Mouse (Mus musculus) heart, embryonic 16.5 days (tissue): ENCODE results near the gene Pa2g4. TPM values are rescaled to one million over a fixed set of nuclear protein-coding genes. Genes with fewer than 3 reads are reported as not detected.
A peak's percentile ranks its signal among the peaks of the same experiment; 100 is the strongest.

ENCODE experiments used
- ATAC-seq: fragments of 200-750 bp; cut with Nextera tagmentation; replicated peaks from 2 replicates; pipeline ENCODE4 v1.8.0; 2017; ENCODE audit warnings: moderate number of reproducible peaks; ENCODE audit not compliant: insufficient read depth, low FRiP score; ENCODE audit errors: extremely low read depth
- H3K27ac ChIP-seq: fragments of 300-500 bp; sonication (generic); 2 replicates; pipeline ENCODE4 v1.5.1; 2014; ENCODE audit warnings: mild to moderate bottlenecking, low read length, control low read depth, moderate library complexity
- H3K27me3 ChIP-seq: fragments of 300-500 bp; sonication (generic); 2 replicates; pipeline ENCODE4 v1.6.1; 2014; ENCODE audit warnings: low read length, mixed read lengths; ENCODE audit not compliant: control insufficient read depth, insufficient read depth
- H3K36me3 ChIP-seq: fragments of 300-500 bp; sonication (generic); 2 replicates; pipeline ENCODE4 v1.6.1; 2014; ENCODE audit not compliant: control insufficient read depth, insufficient read depth
- H3K4me1 ChIP-seq: fragments of 300-500 bp; sonication (generic); 2 replicates; pipeline ENCODE4 v1.6.1; 2014; ENCODE audit warnings: low read length, mixed read lengths; ENCODE audit not compliant: control insufficient read depth, insufficient read depth
- H3K4me2 ChIP-seq: fragments of 300-500 bp; sonication (generic); 2 replicates; pipeline ENCODE4 v1.6.1; 2014; ENCODE audit warnings: low read depth, mild to moderate bottlenecking, control low read depth, low read length
- H3K4me3 ChIP-seq: fragments of 300-500 bp; sonication (generic); 2 replicates; pipeline ENCODE4 v1.5.1; 2014; ENCODE audit warnings: mild to moderate bottlenecking, control low read depth, low read length
- H3K9ac ChIP-seq: fragments of 300-500 bp; sonication (generic); 2 replicates; pipeline ENCODE4 v1.6.1; 2014; ENCODE audit warnings: low read length, control low read depth
- H3K9me3 ChIP-seq: fragments of 300-500 bp; sonication (generic); replicated peaks from 2 replicates; pipeline ENCODE4 v1.6.1; 2016; ENCODE audit warnings: low read length; ENCODE audit not compliant: control insufficient read depth
- WGBS: fragments of 180-500 bp; shearing (Covaris S2); extraction: QIAGEN DNeasy Blood & Tissue Kit; methylation state at CpG from one replicate; pipeline ENCODE4 v1.1.7; 2014; 5-methylcytosine and 5-hydroxymethylcytosine counted together
- polyA plus RNA-seq: library from polyadenylated mRNA; unstranded; fragments of >200 nt; fragmentation: Nextera tagmentation; extraction: Ambion mirVana; gene quantifications from 2 replicates; pipeline ENCODE4 v1.2.1, GENCODE M21; 2015

The Pa2g4 gene
- polyA plus RNA-seq, 1 experiment from 2014 or later, result 150 TPM

GRCm38 (mm10) chr10:128586546-128586945, 20.8 kb upstream of the Pa2g4 start:
- Histone ChIP-seq H3K36me3 (no peaks in the 10 kb centered on the region), H3K9me3 (no peaks in the 10 kb centered on the region), H3K27me3 (peaks cover 7% of the 10 kb centered on the region; the same call in 1 of the 2 replicates), H3K27ac (no peak overlapping the region), H3K4me2 (no peak overlapping the region), H3K4me1 (peaks cover 7% of the 10 kb centered on the region), H3K9ac (peak overlapping the region; percentile 23; the same call in 1 of the 2 replicates), H3K4me3 (no peak overlapping the region)
- 28% methylated on average over 1 of the region's 1 CpGs for WGBS
- ATAC-seq, result no peak

GRCm38 (mm10) chr10:128584386-128584785, 18.6 kb upstream of the Pa2g4 start:
- H3K4me2 ChIP-seq, result peak overlapping the region; percentile 56
- WGBS, result 19% methylated on average over 4 of the region's 4 CpGs
- H3K9ac ChIP-seq, result no peak overlapping the region
- H3K27me3 ChIP-seq, result peaks cover 7% of the 10 kb centered on the region; the same call in 1 of the 2 replicates
- no peak for ATAC-seq
- no peaks in the 10 kb centered on the region for H3K9me3 ChIP-seq
- H3K4me1 ChIP-seq, result peaks cover 7% of the 10 kb centered on the region
- H3K4me3 ChIP-seq, result no peak overlapping the region
- H3K27ac ChIP-seq, result no peak overlapping the region
- H3K36me3 ChIP-seq, result no peaks in the 10 kb centered on the region

DNA sequence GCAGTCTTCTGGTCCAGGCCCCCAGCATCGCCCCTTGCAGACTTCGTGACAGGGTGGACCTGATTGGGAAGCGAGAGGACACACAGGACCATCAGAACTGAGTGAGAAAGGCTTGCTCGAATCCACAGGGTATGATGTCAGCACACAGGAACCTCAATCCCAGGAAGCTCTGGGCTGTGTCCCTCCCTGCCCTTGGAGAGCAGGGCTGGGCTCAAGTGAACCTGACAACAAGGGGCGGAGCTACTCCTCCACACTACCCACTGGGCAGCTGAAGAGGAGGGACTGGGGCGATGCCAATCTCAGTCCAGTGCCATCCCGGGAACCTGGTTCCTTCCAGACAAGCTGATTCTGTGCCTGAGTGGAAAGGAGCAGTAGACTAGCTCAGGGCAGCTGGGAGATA, 17.9 kb upstream of the Pa2g4 start:
- 13% methylated on average over 7 of the region's 7 CpGs for WGBS
- H3K36me3 ChIP-seq, result no peaks in the 10 kb centered on the region
- H3K9ac ChIP-seq, result peak overlapping the region; percentile 67
- ATAC-seq, result peak; percentile 90
- peaks cover 7% of the 10 kb centered on the region for H3K4me1 ChIP-seq
- peak overlapping the region; percentile 80 for H3K27ac ChIP-seq
- H3K9me3 ChIP-seq, result no peaks in the 10 kb centered on the region
- peak overlapping the region; percentile 41 for H3K4me3 ChIP-seq
- H3K27me3 ChIP-seq, result peaks cover 3% of the 10 kb centered on the region; the same call in 1 of the 2 replicates
- peak overlapping the region; percentile 56 for H3K4me2 ChIP-seq

- H3K4me3 ChIP-seq, result no peak overlapping the region
- ATAC-seq, result no peak
- WGBS, result 76% methylated on average over 4 of the region's 4 CpGs
- H3K36me3 ChIP-seq, result peaks cover 3% of the 10 kb centered on the region; the same call in 1 of the 2 replicates
- H3K27ac ChIP-seq, result no peak overlapping the region
- no peaks in the 10 kb centered on the region; the same call in 1 of the 2 replicates for H3K9me3 ChIP-seq
- no peak overlapping the region for H3K9ac ChIP-seq
- no peaks in the 10 kb centered on the region for H3K27me3 ChIP-seq
- H3K4me1 ChIP-seq, result peaks cover 4% of the 10 kb centered on the region
- no peak overlapping the region for H3K4me2 ChIP-seq
Measured at GRCm38 (mm10) chr10:128579731-128580130, 13.9 kb upstream of the Pa2g4 start.

DNA sequence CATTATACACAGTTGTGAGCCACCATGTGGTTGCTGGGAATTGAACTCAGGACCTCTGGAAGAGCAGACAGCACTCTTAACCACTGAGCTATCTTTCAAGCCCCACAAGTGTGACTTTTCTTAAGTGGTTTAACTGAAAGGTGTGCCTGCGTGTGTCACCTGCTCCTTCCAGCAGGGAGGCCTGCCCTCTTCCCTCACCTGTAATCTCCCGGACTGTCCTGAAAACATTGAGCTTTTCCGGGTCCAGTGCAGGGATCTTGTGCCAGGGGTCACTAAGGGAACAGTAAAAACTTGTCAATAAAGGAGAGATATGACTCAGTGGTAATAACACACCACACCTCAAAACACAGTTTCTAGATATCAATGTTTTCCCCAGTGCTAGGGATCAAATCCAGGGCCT, 13.5 kb upstream of the Pa2g4 start:
- no peaks in the 10 kb centered on the region for H3K27me3 ChIP-seq
- WGBS, result 85% methylated on average over 3 of the region's 3 CpGs
- no peak overlapping the region for H3K9ac ChIP-seq
- no peak for ATAC-seq
- no peak overlapping the region for H3K4me3 ChIP-seq
- H3K4me1 ChIP-seq, result peaks cover 4% of the 10 kb centered on the region
- no peaks in the 10 kb centered on the region; the same call in 1 of the 2 replicates for H3K9me3 ChIP-seq
- H3K36me3 ChIP-seq, result peaks cover 3% of the 10 kb centered on the region; the same call in 1 of the 2 replicates
- no peak overlapping the region for H3K27ac ChIP-seq
- no peak overlapping the region for H3K4me2 ChIP-seq

GRCm38 (mm10) chr10:128578330-128578729, 12.5 kb upstream of the Pa2g4 start:
- no peak overlapping the region for H3K4me3 ChIP-seq
- no peak overlapping the region for H3K4me2 ChIP-seq
- H3K9ac ChIP-seq, result no peak overlapping the region
- no peaks in the 10 kb centered on the region; the same call in 1 of the 2 replicates for H3K9me3 ChIP-seq
- no peak overlapping the region for H3K27ac ChIP-seq
- H3K36me3 ChIP-seq, result peaks cover 3% of the 10 kb centered on the region; the same call in 1 of the 2 replicates
- H3K27me3 ChIP-seq, result no peaks in the 10 kb centered on the region
- no peak for ATAC-seq
- H3K4me1 ChIP-seq, result no peaks in the 10 kb centered on the region
- WGBS, result 74% methylated on average over 11 of the region's 11 CpGs

- Histone ChIP-seq H3K4me1 (no peaks in the 10 kb centered on the region), H3K36me3 (peaks cover 6% of the 10 kb centered on the region; the same call in 1 of the 2 replicates), H3K27me3 (no peaks in the 10 kb centered on the region), H3K27ac (no peak overlapping the region), H3K4me2 (no peak overlapping the region), H3K4me3 (no peak overlapping the region), H3K9me3 (no peaks in the 10 kb centered on the region; the same call in 1 of the 2 replicates), H3K9ac (no peak overlapping the region)
- ATAC-seq, result no peak
- WGBS, result 92% methylated on average over 2 of the region's 2 CpGs
Measured at GRCm38 (mm10) chr10:128575063-128575462, 9.3 kb upstream of the Pa2g4 start.

DNA sequence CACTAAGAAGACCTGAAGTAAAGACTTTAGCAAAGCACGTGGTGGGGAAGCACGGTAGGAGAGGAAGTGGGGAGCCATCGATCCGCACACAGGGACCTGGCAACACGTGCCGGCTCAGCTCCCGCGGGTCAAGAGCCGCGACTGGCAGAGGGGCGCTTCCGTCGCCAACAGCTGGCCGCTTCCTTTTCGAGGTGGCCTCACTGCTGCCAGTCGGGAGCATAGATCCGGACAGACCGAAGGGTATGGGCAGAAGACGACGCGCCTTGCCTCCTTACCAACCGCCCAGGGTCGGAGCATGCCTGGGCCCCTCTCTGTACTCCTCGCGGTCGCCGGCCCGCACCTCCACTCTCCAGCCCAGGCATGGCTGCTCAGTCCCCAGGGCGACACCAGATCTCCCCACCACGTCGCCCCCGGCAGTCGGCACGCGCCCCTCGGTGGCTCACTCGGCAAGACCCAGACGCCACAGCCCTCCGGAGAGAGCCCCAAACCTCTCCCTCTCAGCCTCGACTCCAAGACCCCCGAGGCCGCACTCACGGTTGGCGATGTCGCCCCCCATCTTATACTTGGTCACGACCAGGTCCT, 490 bp downstream of the Pa2g4 start:
- H3K4me1 ChIP-seq, result peaks cover 15% of the 10 kb centered on the region
- H3K9me3 ChIP-seq, result no peaks in the 10 kb centered on the region
- H3K4me2 ChIP-seq, result peak overlapping the region; percentile 92
- peak overlapping the region; percentile 95 for H3K4me3 ChIP-seq
- WGBS, result under 1% methylated on average over 46 of the region's 46 CpGs
- H3K27ac ChIP-seq, result peak overlapping the region; percentile 91
- no peaks in the 10 kb centered on the region for H3K27me3 ChIP-seq
- H3K36me3 ChIP-seq, result peaks cover 22% of the 10 kb centered on the region
- peak overlapping the region; percentile 95 for H3K9ac ChIP-seq
- ATAC-seq, result peak; percentile 18

DNA sequence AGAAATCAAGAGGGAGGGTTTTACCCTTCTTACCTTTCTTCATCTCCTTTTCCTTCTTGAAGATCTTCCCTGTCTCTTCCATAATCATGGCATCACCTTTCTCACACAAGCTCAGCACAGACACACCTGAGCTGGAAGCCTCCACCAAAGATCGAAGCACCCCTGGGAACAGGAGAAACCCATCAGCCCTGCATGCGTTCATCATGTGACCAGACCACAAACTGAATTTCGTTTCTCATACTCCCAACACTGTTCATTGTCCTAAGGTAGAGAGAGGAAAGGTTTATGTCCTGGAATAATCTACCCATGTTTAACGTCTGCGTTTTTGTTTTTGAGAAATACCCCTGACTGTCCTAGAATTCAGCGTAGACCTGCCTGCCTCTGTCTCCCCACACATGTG, 2.2 kb downstream of the Pa2g4 start:
- H3K4me2 ChIP-seq, result peak overlapping the region; percentile 36
- no peak overlapping the region for H3K27ac ChIP-seq
- WGBS, result 85% methylated on average over 6 of the region's 6 CpGs
- no peaks in the 10 kb centered on the region for H3K27me3 ChIP-seq
- H3K4me3 ChIP-seq, result no peak overlapping the region
- H3K4me1 ChIP-seq, result peaks cover 15% of the 10 kb centered on the region
- H3K36me3 ChIP-seq, result peaks cover 37% of the 10 kb centered on the region
- H3K9ac ChIP-seq, result no peak overlapping the region
- no peak for ATAC-seq
- no peaks in the 10 kb centered on the region for H3K9me3 ChIP-seq
